Mouse (Mus musculus): ENCODE data around the gene Gm30737.
"Not testable (repeated sequence)": the region's sequence is repeated elsewhere in the genome, so short reads cannot be mapped to it uniquely, and the experiment has no call there.

The Gm30737 gene

GRCm38 (mm10) chrY:14400410-14400809 lies at the start of gene Gm30737:
TSS of gene Gm30737 (plus strand) at chrY:14400710.
- in situ Hi-C loops (cut with MboI; ENCODE audit: low sequenced_read_pairs) = not testable (repeated sequence)
